Mouse (Mus musculus) heart, postnatal 4 days (tissue): ENCODE data around the gene Magel2. TPM values are rescaled to one million over a fixed set of nuclear protein-coding genes. Genes with fewer than 3 reads are reported as not detected.

Experiments used
- DNase-seq: peaks from one replicate; pipeline ENCODE4 v3.0.0; 2021
- total RNA-seq, 2 experiments: library from RNA; stranded (reverse); gene quantifications; 2 replicates each; pipeline ENCODE4 v1.2.3; 2021

Gene Magel2
- total RNA-seq, 2 experiments from 2014 or later: 0.33 to 0.41 TPM

DNA sequence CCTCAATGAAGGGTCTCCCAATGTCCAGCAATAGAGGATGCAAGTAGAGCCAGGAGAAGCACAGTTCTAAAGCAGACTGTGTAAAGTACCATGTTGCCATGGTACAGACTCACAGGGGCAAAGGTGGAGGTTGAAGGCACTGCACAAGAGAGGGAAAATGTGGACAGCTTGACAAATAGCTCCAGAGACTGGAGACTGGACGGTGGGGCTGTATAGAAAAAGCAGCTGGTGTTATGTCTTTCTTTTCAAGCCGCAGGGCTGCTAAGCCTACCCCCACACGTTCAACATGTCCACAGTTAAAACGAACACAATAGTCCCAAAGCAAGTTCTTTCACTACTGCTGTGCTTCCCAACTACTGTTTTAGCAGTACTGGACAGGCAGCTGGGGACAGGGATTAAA is 46.4 kb downstream of the Magel2 start:
- DNase-seq: no peak

DNA sequence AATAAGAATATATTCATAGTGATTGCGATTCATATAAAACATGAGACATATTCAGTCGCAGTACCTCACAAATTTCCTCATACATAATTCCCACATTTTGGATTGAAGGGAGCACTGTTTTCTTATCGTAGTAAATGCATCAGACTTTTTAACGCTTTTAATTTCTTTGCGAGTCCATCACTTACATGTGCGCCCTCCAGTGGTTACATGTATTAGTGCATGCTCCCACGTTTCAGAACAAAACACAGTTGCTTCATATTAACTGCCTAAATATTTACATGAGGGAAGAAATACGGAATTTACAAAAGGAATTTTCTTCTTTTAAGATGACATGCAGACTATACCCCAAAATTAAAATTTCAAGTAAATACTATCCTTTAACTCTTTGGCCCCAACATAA is 51.5 kb downstream of the Magel2 start:
- DNase-seq: peak; percentile 23

Other genes with a start within 250 kb of the Magel2 start
- gene Ndn, start 30.4 kb upstream of the Magel2 start, total RNA-seq: 10 to 100 TPM; 17.9 to 18.9 TPM
- gene Mkrn3, start 43.1 kb downstream of the Magel2 start, total RNA-seq: 1 to 10 TPM; 1.2 to 1.6 TPM
- 1 to 10 TPM; 5.4 to 5.6 TPM for gene Peg12, start 87.5 kb downstream of the Magel2 start, total RNA-seq